Mouse (Mus musculus): ENCODE results near the gene Tmem81.

Tmem81 gene

DNA sequence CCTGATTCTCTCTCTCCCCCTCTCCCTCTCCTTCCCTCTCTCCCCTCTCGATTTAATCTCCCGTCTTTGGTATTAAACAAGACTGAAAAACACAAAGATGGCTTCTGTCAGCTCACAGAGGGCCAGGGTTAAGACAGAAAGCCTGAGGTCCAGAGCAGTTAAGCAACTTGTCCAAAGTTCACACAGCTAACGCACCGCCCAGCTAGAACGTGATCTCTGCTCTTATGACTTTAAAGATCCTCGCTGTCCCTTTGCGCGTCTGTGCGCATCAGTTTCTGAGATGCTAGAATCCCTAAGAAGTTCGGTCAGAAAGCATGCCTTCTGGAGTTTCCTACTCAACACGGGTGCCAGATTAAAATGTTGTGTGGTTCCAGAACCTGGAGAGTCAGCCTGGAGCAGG, 13.7 kb downstream of the Tmem81 start:
- no peak for DNase-seq (ENCODE audit: low read depth, low spot score)

DNA sequence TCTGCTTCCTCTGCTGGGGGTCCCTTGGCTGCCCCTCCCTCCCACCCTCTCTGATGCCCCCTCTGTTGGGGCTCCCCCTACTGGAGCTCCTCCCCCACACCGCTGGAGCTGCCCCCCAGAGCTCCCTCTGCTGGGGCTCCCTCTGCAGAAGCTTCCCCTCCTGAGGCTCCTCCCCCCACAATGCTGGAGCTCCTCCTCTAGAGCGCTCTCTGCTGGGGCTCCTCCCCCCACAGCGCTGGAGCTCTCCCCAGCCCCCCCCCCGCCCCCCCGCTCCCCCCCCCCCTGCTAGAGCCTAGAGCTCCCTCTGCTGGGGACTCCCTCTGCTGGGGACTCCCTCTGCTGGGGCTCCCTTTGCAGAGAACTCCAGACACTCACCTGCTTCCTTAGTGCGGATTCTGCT, 14.7 kb downstream of the Tmem81 start:
- DNase-seq (ENCODE audit: low read depth, low spot score), result peak; percentile 87

DNA sequence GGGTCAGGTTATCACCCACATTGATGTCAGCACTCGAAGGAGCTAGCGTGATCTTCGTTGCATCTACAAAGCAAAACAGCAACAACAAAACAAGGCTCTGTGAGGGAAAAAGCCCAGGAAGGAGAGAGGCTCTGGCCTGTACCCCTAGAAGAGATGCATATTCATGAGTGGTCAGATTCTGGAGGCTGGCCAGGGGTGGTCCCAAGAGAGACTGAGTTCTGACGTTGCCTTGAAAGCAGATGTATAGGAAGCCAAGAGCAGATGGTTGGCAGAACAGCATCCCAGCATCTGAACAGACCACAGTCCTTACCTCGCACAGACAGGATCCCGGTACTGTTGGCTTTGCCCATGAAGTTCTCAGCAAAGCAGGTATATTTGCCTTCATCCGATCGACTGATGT, 17.0 kb downstream of the Tmem81 start:
- no peak for DNase-seq (ENCODE audit: low read depth, low spot score)

DNA sequence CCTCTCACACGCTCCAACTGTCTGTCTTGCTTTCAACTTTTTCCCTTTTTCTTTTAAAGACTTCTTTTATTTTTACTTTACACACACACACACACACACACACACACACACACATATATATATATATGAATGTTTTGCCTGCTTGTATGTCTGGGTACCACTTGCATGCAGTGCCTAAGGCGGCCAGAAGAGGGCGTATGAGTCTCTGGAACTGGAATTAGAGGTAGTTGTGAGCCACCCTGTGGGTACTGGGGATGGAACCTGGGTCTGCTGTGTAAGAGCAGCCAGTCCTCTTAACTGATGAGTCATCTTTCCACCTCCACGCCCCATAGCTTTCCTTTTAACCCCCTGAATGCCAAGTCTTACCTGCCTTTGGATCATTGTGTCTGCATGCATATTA, 17.9 kb downstream of the Tmem81 start:
- DNase-seq (ENCODE audit: low read depth, low spot score), result peak; percentile 83

DNA sequence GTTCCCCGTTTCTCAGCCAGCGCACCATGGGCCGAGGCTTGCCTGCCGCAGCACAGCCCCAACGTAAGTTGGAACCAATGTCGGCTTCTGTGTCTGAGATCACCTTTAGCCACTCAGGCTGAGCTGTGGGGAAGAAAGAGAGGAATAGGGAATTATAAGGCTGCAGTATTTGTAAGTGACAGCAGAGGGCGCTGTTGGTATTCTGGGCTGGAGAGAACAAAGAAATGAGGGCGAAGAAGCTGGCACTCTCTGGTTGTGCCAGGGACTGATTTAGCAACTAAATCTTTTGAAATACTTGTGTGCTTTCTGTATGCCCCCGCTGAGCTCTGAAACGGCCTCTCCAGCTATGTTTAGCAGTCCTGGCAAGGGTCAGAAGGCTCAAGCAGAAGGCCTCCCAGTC, 19.8 kb downstream of the Tmem81 start:
- DNase-seq (ENCODE audit: low read depth, low spot score), result peak; percentile 68

DNA sequence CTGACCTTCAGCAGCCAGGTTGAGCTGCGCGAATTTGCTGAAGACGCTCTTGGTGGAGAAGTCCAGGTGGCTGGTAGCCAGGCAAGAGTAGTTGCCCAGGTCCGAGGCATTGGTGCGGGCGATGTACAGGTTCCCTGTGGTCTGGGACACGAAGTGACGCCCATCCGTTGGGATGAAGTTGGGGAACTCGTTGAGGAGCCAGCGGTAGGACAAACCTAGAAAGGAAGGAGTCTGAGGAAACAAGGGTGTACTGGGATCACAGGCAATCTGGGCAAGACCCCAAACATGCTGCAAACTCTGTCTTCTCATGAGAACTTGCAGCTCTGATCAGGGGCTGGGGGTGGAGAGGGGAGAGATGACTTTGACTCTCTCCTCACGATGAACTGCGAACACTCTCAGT, 22.0 kb downstream of the Tmem81 start:
- DNase-seq (ENCODE audit: low read depth, low spot score), result no peak

DNA sequence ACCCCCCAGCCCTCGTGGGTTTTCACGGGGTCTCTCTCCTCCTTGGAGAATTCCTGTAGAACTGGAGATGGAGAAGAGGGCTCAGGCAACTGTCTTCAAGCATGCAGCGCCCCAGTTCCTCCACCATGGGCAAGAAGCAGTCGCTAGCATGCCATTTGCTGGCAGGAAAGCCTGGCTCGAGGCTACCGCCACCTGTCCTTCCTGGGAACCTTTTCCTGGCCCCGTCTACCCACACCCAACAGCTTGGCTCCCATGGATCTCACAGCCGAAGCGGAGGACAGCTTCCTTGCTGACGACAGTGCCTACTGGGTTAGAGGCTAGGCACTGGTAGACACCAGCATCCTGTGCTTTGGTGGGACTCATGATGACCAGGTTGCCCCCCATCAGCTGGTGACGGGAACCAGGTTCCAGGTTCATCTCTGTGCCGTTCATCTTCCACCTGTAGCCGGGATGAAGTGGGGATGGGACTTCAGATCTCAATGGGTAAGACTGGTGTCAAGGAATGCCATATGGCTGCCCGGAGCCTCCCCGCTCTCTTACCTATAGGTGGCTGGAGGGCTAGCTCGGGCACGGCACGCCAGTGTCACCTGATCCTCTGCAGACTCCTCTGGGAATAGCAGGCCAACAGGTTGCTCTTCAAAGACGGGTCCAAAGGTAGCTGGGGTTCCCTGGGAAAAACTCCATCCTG, 22.8 kb downstream of the Tmem81 start:
- no peak for DNase-seq (ENCODE audit: low read depth, low spot score)

DNA sequence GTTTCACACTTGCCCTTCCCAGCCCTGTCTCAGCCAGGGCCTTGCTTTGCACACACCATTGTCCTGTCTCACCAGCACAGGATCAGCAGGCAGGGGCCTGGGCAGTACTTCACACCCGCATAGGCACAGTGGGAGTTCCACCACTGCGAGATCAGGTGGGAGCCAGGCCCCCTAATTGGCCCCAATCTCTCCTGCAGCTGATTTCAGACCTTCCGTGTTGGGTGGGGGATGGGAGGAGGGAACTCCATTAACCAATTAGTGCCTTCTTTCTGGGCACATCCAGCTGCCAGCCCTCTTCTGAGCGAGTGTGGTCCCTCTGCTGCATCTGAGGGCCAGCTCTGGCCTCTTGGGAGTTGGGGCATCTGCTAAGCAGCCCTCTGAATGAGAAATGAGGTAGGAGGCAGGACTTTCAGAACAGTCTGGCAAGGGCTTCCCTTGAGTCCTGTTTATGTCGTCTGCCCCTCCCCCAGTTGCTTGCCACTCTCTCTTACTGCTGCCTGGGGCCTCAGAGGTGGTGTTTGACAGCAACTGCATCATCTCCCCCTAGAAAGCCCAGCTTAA, 24.7 kb downstream of the Tmem81 start:
- DNase-seq (ENCODE audit: low read depth, low spot score), result no peak

DNA sequence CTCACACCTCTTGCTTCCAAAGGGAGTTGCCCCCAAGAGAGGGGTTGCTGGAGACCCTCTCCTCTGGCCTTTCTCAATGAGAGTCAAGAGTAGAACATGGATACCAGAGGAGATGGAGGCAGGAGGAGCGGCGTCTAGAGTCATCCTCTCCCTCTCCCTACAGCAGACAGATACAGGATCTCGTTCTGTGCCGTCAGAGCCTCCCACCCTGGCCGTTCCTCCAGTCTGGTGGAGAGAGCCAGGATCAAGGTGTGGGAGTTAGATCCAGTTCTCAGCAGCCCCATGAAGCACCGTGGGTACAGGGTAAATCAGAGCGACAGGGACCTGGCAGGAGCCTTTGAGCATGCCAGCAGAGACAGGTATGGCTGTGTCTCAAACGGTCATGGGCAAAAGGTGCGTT, 26.5 kb downstream of the Tmem81 start:
- no peak for DNase-seq (ENCODE audit: low read depth, low spot score)

DNA sequence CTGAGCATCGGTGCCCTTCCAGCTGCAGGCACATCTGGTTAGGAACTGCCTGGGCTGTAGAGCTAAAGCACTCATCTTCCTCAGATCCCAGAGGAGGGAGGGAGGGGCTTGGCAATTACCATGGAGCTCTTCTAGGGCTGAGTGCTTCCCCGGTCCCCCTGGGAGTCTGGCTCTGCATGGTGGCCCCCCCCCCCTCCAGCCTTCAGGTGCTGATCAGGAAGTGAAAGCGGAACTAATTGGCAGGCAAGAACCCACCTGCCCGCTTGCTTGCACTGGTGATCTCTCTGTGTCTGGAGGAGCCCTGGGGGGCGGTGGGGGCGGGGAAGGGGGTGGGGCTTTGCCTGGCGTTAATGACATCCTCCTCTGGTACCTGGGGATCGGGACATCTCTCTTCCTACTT, 27.8 kb downstream of the Tmem81 start:
- no peak for DNase-seq (ENCODE audit: low read depth, low spot score)

DNA sequence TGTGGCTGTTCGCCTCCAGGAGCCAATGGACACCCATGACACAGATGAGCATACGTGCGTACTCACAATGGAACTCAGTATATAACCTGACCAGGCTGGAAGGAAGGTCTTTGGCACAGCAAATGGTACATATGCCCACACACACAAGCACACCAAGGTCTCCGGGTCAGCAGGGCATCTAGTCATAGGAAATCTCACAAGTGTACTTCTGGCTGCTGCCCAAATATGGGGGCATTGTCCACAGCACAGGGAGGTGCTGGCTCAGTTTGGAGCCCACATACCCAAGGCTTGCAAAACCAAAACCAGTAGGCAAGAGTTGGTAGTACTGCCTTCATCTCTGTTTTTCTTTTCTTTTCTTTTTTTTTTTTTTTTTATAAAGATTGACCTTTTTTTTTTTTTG, 29.5 kb downstream of the Tmem81 start:
- no peak for DNase-seq (ENCODE audit: low read depth, low spot score)

DNA sequence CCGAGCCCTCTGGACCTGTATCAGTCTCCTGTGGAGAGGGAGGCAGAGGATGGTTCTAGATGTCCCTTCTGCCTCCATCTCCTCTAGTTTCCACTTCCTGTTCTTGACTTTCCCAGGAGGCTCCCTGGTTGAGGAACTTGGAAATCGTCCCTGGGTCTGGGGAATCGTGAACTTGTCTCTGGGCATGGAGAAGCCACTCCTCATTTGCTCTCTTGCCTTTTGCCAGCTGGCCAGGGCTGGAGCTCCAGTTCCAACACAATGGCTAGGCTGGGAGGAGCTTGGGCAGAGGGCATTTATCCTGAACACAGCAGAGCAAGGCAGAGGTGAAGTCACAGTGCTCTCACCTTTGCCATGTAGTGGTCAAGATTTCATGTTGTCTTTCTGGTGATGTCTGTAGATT, 30.4 kb downstream of the Tmem81 start:
- DNase-seq (ENCODE audit: low read depth, low spot score), result no peak

DNA sequence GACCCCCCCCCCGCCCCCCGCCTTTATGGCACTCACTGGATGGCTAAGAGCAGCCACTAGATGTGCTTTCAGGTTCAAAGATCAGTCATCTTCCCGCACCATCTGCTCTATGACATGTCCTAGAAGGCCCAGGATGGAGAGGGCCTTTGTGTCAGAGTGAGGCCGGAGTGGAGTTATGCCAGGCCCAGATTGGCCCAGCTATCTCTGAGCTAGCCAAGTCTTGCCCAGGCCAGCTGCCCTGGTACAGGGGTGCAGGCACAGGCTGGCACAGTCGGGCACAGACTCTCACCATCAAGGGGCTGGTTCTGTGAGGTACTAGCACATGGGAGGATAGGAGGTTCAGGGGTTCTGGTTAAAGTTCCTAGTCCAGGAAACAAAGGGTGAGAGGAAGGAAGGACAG, 31.7 kb downstream of the Tmem81 start:
- no peak for DNase-seq (ENCODE audit: low read depth, low spot score)

DNA sequence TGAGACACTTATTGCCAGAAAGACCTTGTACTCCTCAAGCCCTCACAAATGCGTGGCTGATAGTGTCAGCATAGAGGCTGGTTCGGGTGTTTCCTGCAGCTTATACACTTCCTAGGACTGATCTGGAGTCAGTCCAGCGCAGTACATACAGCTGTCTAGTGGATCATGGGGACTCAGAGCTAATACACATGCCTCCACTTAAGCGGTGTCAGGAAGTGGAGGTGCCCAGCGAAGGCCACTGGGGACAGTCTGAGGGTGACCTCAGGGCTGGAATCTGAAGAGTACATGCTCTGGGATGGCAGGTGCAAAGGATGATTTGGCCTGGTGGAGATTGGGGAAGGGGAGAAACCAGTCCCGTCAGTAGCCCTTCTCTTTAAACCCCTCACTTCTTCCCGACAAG, 34.7 kb downstream of the Tmem81 start:
- DNase-seq (ENCODE audit: low read depth, low spot score), result no peak

DNA sequence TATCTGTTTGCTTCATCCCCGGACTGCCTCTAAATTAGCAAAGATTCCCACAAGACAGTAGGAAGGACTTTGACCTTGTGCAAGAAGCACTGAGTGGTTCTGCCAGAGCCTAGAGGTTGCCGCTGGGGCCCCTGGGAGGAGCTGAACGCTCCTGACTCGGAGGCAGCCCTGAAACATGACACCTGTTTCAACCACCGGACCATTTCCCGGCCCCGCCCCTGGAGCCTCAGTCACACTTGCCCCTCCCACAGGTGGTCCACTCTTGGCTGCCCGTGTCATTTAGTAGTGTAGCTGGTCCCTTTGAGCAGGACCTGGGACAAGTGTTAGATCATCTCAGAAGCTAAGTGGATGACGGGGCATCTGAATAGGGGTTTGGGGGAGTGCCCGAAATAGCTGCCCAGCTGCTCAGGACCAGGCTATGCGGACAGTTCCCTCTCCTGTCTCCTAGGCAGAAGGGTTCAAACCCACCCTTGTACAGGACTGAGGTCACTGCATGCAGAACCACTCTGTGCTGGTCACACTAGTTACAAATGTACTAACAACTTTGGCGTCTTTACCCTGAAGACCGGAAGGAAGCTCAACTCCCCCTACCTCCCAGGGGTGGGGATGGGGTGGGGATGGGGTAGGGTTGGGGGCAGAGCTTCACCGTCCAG, 35.3 kb downstream of the Tmem81 start:
- peak; percentile 95 for DNase-seq (ENCODE audit: low read depth, low spot score)

DNA sequence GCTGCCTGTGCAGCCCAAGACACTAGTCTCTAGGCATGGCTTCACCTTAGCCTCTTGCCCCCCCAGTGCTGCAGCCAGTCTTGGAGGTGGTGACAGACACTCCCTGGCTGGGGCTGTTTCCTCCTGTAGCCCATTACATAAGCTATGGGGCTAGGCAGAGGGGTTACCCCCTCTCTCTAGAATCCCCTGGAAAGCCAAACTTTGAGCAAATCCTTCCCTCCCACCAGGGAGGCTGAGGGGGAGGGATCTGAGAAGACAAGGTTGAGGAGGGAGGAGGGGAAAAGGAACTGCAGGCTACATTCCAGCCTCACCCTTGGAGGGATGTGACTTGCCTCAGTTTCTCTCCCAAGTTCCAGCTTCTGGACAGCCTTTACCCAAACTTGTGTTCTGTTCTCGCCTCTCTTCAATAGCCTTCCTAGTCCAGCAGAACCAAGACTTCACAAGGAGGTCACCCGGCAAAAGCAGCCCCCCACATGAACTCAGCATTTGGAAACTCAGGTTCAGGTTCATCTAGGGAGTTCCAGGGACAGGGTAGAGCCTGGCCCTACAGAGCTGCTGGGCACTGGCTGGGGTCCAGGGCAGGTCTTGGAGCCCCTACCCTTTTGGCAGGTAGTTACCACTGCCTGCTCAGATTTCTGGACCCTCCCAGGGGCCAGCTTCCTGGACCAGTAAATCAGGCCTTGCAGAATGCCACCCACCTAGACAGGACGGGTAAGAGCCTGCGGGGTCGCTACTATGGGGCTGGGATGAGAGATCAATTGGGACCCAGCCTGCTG, 36.0 kb downstream of the Tmem81 start:
- no peak for DNase-seq (ENCODE audit: low read depth, low spot score)

DNA sequence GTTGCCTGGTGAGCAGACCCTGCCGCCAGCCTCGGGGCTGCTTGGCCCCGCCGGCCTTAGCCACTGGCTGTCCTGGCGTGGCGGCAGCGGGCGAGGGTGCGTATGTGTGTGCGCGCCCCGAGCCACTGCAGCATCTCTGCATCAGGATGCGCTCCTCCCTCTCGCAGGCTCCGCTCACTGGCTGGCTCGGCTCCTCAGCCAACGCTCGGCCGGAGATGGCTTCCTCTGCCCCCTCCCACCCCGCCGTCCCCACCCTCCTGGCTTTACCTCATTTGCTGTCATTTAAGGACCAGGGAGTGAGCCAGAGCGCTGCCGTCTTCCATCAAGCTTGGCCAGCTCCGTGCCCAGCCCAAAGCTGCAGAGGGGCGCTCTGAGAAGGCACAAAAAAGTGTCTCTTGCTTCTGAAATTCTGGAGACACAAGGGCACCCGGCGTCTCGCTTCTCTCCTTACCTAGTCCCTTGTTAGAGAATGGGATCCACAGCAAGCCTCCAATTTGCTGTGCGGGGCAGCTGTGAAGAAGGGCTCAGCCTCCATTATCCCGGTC, 36.8 kb downstream of the Tmem81 start, which contains the start of gene Cntn2:
TSS of gene Cntn2 (minus strand) at position 495 of the 545 bp plus-strand sequence.
- DNase-seq (ENCODE audit: low read depth, low spot score), result peak; percentile 86

DNA sequence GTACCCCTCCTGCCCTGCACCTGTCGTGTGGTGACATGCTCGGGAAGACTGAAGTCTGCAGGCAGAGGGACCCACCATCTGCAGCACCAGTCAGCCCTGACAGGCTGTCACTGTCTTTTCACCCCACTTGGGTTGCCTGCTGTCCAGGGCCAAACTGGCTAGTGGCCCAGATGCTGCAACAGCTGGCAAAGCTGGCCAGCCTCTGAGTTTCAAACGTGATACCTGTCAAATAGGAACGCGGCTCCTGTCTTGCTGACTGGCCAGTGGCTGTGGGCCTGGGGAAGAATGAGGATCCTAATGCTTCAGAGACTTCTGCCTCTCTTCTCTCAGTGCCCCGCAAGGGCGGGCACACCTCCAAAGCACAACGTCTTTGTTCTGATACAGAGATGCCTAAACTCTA, 37.8 kb downstream of the Tmem81 start:
- DNase-seq (ENCODE audit: low read depth, low spot score), result no peak

DNA sequence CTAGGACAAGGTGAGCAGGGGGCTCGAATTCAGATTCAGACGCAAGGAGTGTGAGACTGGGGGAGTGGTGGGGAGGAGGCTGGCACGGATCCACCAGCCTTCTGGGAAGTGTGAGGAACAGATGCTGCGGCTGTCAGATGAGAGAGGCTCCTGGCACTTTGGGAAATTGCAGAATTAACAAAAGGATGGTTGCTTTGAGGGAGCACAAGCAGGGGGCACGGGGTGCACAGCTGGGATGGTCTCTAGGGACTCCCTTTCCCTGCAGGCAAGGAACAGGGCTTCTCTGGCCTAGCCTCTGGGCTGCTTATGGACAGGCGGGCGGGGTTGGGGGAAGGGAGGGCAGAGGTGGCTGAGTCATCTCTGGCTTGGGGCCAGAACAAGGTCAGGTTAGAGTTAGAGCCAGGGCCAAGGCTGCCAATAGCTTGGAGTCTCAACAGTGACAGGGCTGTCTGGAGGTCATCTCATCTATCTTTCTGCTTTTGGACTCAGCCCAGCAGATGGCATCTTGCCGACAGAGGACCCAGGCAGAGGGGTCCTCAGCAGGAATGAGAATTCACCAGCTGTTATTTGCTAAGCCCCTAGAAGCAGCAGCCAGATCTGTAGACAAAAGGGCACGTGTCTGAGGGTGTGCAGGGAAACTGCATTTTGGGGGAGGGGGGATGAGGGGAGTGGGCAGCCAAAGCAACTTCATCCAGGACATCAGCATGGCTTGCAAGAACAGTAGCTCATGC, 52.0 kb downstream of the Tmem81 start:
- peak; percentile 39 for DNase-seq (ENCODE audit: low read depth, low spot score)

Measured in ZHBTc4 (cell line).